Mouse (Mus musculus) MEL (cell line): ENCODE measurements around the gene Ndufaf2. TPM values are rescaled to one million over a fixed set of nuclear protein-coding genes. Genes with fewer than 3 reads are reported as not detected.

Experiments used
- DNase-seq: peaks from one replicate; pipeline ENCODE4 v3.0.0; 2011; ENCODE audit warnings: low read depth, low spot score
- H3K27ac ChIP-seq: 2 replicates; pipeline ENCODE4 v1.5.1; 2012; ENCODE audit warnings: low read depth, mild to moderate bottlenecking, control low read depth, low read length, moderate library complexity; ENCODE audit not compliant: control insufficient read depth
- H3K27me3 ChIP-seq, 2 experiments: fragments of 150-350 bp in 1 of 2; sonication (generic) in 1 of 2; 2 replicates each; pipeline ENCODE4 v1.6.1; 2012; ENCODE audit warnings: low read length in 2 of 2, mild to moderate bottlenecking in 2 of 2, improper control_type of control experiment in 1 of 2, moderate library complexity in 1 of 2; ENCODE audit not compliant: insufficient read depth in 2 of 2, control insufficient read depth in 1 of 2
- H3K36me3 ChIP-seq, 2 experiments: 2 replicates each; pipeline ENCODE4 v1.6.1; 2012 to 2014; ENCODE audit warnings: low read length in 2 of 2, improper control_type of control experiment in 1 of 2, inconsistent platforms in 1 of 2, mild to moderate bottlenecking in 1 of 2; ENCODE audit not compliant: insufficient read depth in 2 of 2, control insufficient read depth in 1 of 2
- H3K4me1 ChIP-seq, 2 experiments: fragments of 150-350 bp in 1 of 2; sonication (generic) in 1 of 2; 2 replicates each; pipeline ENCODE4 v1.6.1; 2012; ENCODE audit warnings: low read length in 2 of 2, improper control_type of control experiment in 1 of 2, mild to moderate bottlenecking in 1 of 2; ENCODE audit not compliant: insufficient read depth in 2 of 2, control insufficient read depth in 1 of 2
- H3K4me3 ChIP-seq, 2 experiments: fragments of 150-350 bp in 1 of 2; sonication (generic) in 1 of 2; 2 replicates each; pipeline ENCODE4 v1.5.1; 2012; ENCODE audit warnings: low read depth in 2 of 2, low read length in 2 of 2, mild to moderate bottlenecking in 2 of 2, moderate library complexity in 2 of 2, control low read depth in 1 of 2, improper control_type of control experiment in 1 of 2; ENCODE audit not compliant: control insufficient read depth in 1 of 2, insufficient read depth in 1 of 2
- H3K79me2 ChIP-seq: 2 replicates; pipeline ENCODE4 v1.6.1; 2012; ENCODE audit warnings: mild to moderate bottlenecking, low read length, moderate library complexity; ENCODE audit not compliant: control insufficient read depth, poor library complexity, insufficient read depth
- H3K9ac ChIP-seq: 2 replicates; pipeline ENCODE4 v1.6.1; 2012; ENCODE audit warnings: low read depth, mild to moderate bottlenecking, control low read depth, low read length, moderate library complexity; ENCODE audit not compliant: control insufficient read depth, poor library complexity, severe bottlenecking
- H3K9me3 ChIP-seq: fragments of 150-350 bp; sonication (generic); replicated peaks from 2 replicates; pipeline ENCODE4 v1.6.1; 2012; ENCODE audit warnings: mild to moderate bottlenecking, low read length, improper control_type of control experiment, moderate library complexity; ENCODE audit not compliant: insufficient read depth
- BHLHE40 ChIP-seq: IDR thresholded peaks from 2 replicates; pipeline ENCODE4 v1.6.1; 2012; ENCODE audit warnings: low read depth, mild to moderate bottlenecking, inconsistent platforms, low read length, improper control_type of control experiment, borderline replicate concordance
- CHD1 ChIP-seq: IDR thresholded peaks from 2 replicates; pipeline ENCODE4 v1.6.1; 2012; ENCODE audit warnings: low read depth, mild to moderate bottlenecking, inconsistent platforms, low read length, improper control_type of control experiment
- CTCF ChIP-seq, 3 experiments: IDR thresholded peaks in 2 of 3; conservative IDR thresholded peaks in 1 of 3; 2 replicates each; pipeline ENCODE4 v1.5.1; 2011 to 2012; ENCODE audit warnings: low read length in 3 of 3, low read depth in 2 of 3, mild to moderate bottlenecking in 2 of 3, improper control_type of control experiment in 1 of 3, inconsistent platforms in 1 of 3, mixed read lengths in 1 of 3, moderate library complexity in 1 of 3; ENCODE audit not compliant: control insufficient read depth in 1 of 3, insufficient read depth in 1 of 3, poor library complexity in 1 of 3, severe bottlenecking in 1 of 3
- ELF1 ChIP-seq: IDR thresholded peaks from 2 replicates; pipeline ENCODE4 v1.6.1; 2014; ENCODE audit warnings: low read depth, mild to moderate bottlenecking, inconsistent platforms, low read length, improper control_type of control experiment, moderate library complexity
- GABPA ChIP-seq: IDR thresholded peaks from 2 replicates; pipeline ENCODE4 v1.6.1; 2012; ENCODE audit warnings: low read depth, mild to moderate bottlenecking, inconsistent platforms, low read length, improper control_type of control experiment, moderate library complexity
- MAZ ChIP-seq: IDR thresholded peaks from 2 replicates; pipeline ENCODE4 v1.6.1; 2012; ENCODE audit warnings: low read depth, mild to moderate bottlenecking, inconsistent platforms, low read length, improper control_type of control experiment
- POLR2AphosphoS5 ChIP-seq: IDR thresholded peaks from 2 replicates; pipeline ENCODE4 v1.6.1; 2012; ENCODE audit warnings: low read depth, borderline replicate concordance, mild to moderate bottlenecking, inconsistent platforms, low read length, moderate library complexity, mixed read lengths
- RAD21 ChIP-seq: IDR thresholded peaks from 2 replicates; pipeline ENCODE4 v1.6.1; 2011; ENCODE audit warnings: mild to moderate bottlenecking, low read depth, low read length, improper control_type of control experiment
- RCOR1 ChIP-seq: IDR thresholded peaks from 2 replicates; pipeline ENCODE4 v1.6.1; 2012; ENCODE audit warnings: low read depth, mild to moderate bottlenecking, inconsistent platforms, low read length, improper control_type of control experiment
- SIN3A ChIP-seq: IDR thresholded peaks from 2 replicates; pipeline ENCODE4 v1.6.1; 2012; ENCODE audit warnings: low read length, improper control_type of control experiment, inconsistent platforms
- SMC3 ChIP-seq: IDR thresholded peaks from 2 replicates; pipeline ENCODE4 v1.6.1; 2011; ENCODE audit warnings: low read depth, low read length, improper control_type of control experiment
- TBP ChIP-seq: IDR thresholded peaks from 2 replicates; pipeline ENCODE4 v1.8.0; 2011; ENCODE audit warnings: low read depth, low read length, improper control_type of control experiment
- UBTF ChIP-seq: IDR thresholded peaks from 2 replicates; pipeline ENCODE4 v1.6.1; 2012; ENCODE audit warnings: low read depth, mild to moderate bottlenecking, inconsistent platforms, low read length, improper control_type of control experiment, moderate library complexity, borderline replicate concordance; ENCODE audit not compliant: insufficient read depth
- USF1 ChIP-seq: IDR thresholded peaks from 2 replicates; pipeline ENCODE4 v1.6.1; 2014; ENCODE audit warnings: low read depth, mild to moderate bottlenecking, inconsistent platforms, low read length, improper control_type of control experiment, moderate library complexity
- ZC3H11A ChIP-seq: IDR thresholded peaks from 2 replicates; pipeline ENCODE4 v1.6.1; 2012; ENCODE audit warnings: low read depth, mild to moderate bottlenecking, inconsistent platforms, low read length, improper control_type of control experiment
- ZKSCAN1 ChIP-seq: IDR thresholded peaks from 2 replicates; pipeline ENCODE4 v1.6.1; 2012; ENCODE audit warnings: low read depth, mild to moderate bottlenecking, inconsistent platforms, low read length, improper control_type of control experiment, moderate library complexity
- ZNF384 ChIP-seq: IDR thresholded peaks from 2 replicates; pipeline ENCODE4 v1.6.1; 2012; ENCODE audit warnings: low read depth, mild to moderate bottlenecking, inconsistent platforms, low read length, improper control_type of control experiment
- polyA plus RNA-seq, 2 experiments: library from polyadenylated mRNA; stranded (reverse) in 1 of 2; unstranded in 1 of 2; fragments of >175 nt in 1 of 2; fragments of >200 nt in 1 of 2; gene quantifications; 2 replicates each; pipeline versions ENCODE4 v1.2.1 to v1.2.4; 2012; ENCODE audit warnings: low replicate concordance in 2 of 2, low read depth in 1 of 2; ENCODE audit not compliant: insufficient read length in 2 of 2, insufficient read depth in 1 of 2, missing spikeins in 1 of 2
- total RNA-seq: library from RNA; depleted of rRNA; stranded (reverse); fragments of 300-350 nt; gene quantifications from 2 replicates; pipeline ENCODE4 v1.2.3, GENCODE M21; 2012

Gene Ndufaf2
- total and polyA plus RNA-seq, 3 experiments = 50.9 to 76.0 TPM; not detected in 1

- peaks cover 3 to 9% of the 10 kb centered on the region in 2 experiments for H3K36me3 ChIP-seq
- H3K4me3 ChIP-seq = peak overlapping the region in 1 of 2 experiments; percentile 92; a peak in 2 of 4 replicates
- peaks cover 1 to 4% of the 10 kb centered on the region in 2 experiments; a peak in 1 of 4 replicates for H3K4me1 ChIP-seq
- H3K9ac ChIP-seq = peak overlapping the region; percentile 50; the same call in 1 of the 2 replicates
- TF ChIP-seq MAZ (no peak), ELF1 (no peak), ZKSCAN1 (no peak), USF1 (no peak), SIN3A (0 out of 2 replicates have a peak, but pooled peaks have one; percentile 26), CHD1 (0 out of 2 replicates have a peak, but pooled peaks have one; percentile 67), UBTF (no peak), TBP (peak; percentile 91), ZNF384 (no peak), BHLHE40 (no peak), GABPA (no peak), RCOR1 (no peak), RAD21 (no peak)
- TF ChIP-seq, all 39 proteins: peak for 3
- peaks cover 45% of the 10 kb centered on the region for H3K79me2 ChIP-seq
- H3K27me3 ChIP-seq = no peaks in the 10 kb centered on the region
- H3K27ac ChIP-seq = no peak overlapping the region
- no peaks in the 10 kb centered on the region for H3K9me3 ChIP-seq
- peak; percentile 14 for DNase-seq
Observed at GRCm38 (mm10) chr13:108157156-108157555, 1.3 kb downstream of the Ndufaf2 start.

DNA sequence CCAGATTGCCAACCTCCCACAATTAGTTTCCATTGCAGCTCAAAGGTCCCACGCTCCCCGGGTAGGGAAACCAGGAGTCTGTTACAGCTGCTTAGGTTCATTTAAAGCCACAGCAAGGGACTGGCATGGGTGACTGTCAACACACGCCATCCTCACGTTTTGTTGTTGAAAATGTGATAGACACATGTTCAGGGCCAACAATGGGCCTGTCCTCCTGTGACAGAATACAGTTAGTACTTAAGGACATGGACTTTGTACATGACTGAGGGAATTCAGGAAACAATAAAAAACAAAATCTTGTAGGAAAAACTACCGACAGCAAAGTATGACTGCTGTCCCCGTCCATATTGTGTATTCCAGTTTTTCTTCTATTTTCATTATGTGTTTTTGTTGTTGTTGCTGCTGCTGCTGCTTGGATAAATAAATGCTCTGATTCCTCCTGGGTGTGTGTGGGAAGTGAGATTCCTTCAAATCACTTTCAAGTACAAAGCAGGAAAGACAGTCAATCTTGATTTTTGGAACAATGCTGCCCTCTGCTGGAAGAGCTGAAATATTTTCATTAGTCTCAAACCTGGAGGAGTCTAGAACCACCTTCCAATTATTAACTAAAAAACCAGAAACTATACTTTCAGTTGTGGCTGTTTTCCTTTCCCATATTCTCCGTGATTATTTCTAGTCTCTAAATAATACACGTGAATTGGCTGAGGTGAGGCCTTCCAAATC, 5.6 kb downstream of the Ndufaf2 start:
- TF ChIP-seq RCOR1 (0 out of 2 replicates have a peak, but pooled peaks have one; percentile 37), CTCF (IDR thresholded peaks at IDR 0.05 in 2 of 3, conservative IDR thresholded peaks at IDR 0.05 in 1 of 3; ENCODE audit: control insufficient read depth in 1 of 3, insufficient read depth in 1 of 3, low read depth in 2 of 3, low read length in 3 of 3, poor library complexity in 1 of 3, severe bottlenecking in 1 of 3) (peak; percentile 13 to 78 (median 59); a peak in 4 of 6 replicates), RAD21 (peak; percentile 73), POLR2AphosphoS5 (no peak), SMC3 (peak; percentile 68), ZC3H11A (peak; percentile 60)
- 0 out of 4 replicates have a peak, but pooled peaks cover 0 to 1% of the 10 kb centered on the region in 2 experiments for H3K4me1 ChIP-seq
- H3K27me3 ChIP-seq = no peaks in the 10 kb centered on the region
- H3K36me3 ChIP-seq = peaks cover 0 to 3% of the 10 kb centered on the region in 2 experiments; a peak in 2 of 4 replicates
- no peaks in the 10 kb centered on the region for H3K9me3 ChIP-seq
- no peak overlapping the region for H3K4me3 ChIP-seq
- no peak overlapping the region for H3K27ac ChIP-seq
- H3K9ac ChIP-seq = no peak overlapping the region
- DNase-seq = peak; percentile 73
- H3K79me2 ChIP-seq = peaks cover 35% of the 10 kb centered on the region
